Mouse (Mus musculus): ENCODE data around the gene Hbq1b. TPM values are rescaled to one million over a fixed set of nuclear protein-coding genes. Genes with fewer than 3 reads are reported as not detected.
"Not testable (repeated sequence)": the region's sequence is repeated elsewhere in the genome, so short reads cannot be mapped to it uniquely, and the experiment has no call there.

Hbq1b gene
- total RNA-seq, 2 experiments from 2014 or later, result 139 to 294 TPM

DNA sequence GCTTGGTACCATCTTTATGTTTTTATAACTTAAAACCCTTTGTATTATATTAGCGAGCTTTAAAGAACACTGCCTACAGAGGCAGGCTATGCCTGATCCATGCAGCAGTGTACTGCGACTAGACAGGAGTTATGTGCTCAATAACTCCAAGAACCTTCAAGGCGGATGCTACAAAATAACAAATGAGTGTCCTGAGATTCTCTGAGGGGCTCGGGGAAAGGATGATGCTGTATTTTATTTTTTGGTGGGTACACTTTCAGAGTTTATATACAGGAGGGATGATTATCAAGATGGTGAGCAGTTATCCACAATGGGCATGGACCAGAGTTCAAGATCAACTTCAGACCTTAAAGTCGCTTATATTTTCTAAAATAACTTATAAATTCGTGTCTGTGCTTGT lies 20.0 kb upstream of the Hbq1b start:
- ATAC-seq (replicated peaks; ENCODE audit: low FRiP score, poor library complexity, severe bottlenecking), result no peak

DNA sequence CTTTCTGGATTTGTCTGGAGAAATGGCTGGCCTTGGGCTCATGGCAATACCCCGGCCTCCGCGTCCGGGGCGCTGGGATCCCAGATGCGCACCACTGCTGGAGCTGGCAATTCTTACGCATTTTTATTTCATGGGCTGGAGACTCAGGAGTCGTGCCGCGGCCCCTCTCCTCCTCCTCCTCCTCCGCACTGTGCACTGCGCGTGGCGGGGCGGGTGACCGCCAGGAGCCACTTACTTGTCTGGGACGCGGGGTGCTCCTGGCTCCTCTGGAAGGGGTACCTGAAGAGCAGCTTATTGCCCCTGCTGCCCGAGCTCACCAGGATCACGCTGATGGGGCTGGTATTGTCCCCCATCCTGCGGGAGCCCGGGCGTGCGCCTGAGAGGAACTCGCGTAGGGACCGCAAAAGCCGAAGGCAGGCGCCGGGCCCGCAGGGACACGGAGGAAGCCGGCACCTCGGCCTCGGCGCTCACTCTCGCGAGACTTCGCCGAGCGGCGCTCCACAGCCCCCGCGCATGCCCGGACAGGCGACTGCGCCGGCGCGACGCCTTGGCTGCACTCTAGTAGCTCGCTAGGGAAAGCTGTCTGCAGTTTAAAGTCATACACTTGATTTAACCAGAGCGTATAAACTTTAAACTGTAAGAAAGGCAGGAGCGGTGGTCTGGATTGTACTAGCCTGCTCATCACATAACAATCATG lies 19.4 kb upstream of the Hbq1b start, which contains the start of gene Nprl3:
Gene Nprl3, minus strand, starts transcription at position 520 of the 697 bp plus-strand sequence.
- ATAC-seq (replicated peaks; ENCODE audit: low FRiP score, poor library complexity, severe bottlenecking), result peak; percentile 54

DNA sequence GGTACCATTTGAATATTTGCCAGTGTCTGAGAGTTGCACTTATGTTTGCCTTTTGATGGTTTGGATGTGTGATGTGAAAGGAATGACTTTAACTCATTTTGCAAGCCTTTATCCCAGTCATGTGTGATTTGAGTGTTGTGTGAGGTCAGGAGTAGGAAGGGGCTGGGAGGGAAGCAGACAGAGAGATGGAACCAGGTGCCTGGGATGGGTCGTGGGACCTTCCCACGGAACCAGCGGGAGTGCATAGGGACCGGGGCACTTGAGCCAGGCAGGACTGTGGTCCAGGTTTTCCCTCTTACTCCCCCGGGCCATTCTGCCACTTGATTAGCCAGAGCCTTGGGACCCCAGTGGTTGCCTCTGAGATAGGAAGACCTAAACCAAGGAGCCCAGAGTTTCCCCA lies 18.8 kb upstream of the Hbq1b start:
- peak; percentile 17 for ATAC-seq (replicated peaks; ENCODE audit: low FRiP score, poor library complexity, severe bottlenecking)

DNA sequence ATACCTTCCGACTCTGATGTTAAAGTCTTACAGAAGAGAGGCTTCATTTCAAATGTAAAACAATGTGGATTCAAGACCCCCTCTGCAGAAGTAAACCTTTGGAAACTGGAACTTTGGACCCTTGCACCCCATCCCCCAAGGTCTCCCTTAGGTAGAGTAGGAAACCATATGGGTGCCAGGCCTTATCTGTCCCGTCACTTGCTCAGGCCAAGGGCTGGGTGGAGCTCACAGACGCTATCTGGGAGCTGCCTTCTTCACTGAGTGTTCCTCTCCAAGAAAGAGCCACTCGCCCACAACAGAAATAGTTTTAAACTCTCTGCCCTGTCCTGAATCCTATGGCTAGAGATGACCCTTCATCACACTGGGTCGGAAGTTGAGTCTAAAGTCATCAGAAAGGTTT lies 17.8 kb upstream of the Hbq1b start:
- ATAC-seq (replicated peaks; ENCODE audit: low FRiP score, poor library complexity, severe bottlenecking), result peak; percentile 66

DNA sequence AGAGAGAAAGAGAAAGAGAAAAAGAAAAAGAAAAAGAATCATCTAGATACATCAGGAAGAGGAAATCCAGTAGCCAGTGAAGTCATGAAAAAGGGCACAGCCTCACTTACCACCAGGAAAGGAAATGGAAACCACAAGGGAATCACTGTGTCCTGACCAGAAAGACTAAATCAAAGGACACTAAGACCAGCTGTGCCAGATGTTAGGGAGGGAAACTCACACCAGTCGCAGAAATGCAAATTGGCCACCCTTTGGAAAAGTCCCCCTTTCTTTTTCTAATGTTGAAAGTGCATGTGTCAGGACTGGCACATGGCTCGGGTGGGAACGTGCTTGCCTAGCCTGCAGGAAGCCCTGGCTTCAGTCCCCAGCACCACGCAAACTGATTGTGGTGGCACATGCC lies 15.6 kb upstream of the Hbq1b start:
- no peak for ATAC-seq (replicated peaks; ENCODE audit: low FRiP score, poor library complexity, severe bottlenecking)

DNA sequence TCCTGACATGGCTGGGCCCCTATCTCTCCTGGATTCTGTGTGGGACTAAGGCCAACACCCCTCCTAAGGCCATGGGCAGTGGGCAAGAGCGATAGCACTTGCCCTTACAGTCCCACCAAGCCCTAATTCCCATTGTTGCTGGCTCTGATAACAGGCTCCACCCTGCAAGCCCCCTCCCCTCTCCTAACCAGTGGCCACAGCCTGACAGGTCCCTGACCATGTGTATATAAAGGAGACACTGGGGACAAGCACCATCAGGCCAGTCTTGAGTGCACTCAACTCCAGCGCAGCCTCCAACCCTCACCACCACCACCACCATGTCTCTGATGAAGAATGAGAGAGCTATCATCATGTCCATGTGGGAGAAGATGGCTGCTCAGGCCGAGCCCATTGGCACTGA lies 10.4 kb upstream of the Hbq1b start, which contains the start of gene Hba-x:
Gene Hba-x, plus strand, starts transcription at position 54 of the 400 bp plus-strand sequence.
- ATAC-seq (replicated peaks; ENCODE audit: low FRiP score, poor library complexity, severe bottlenecking), result no peak

DNA sequence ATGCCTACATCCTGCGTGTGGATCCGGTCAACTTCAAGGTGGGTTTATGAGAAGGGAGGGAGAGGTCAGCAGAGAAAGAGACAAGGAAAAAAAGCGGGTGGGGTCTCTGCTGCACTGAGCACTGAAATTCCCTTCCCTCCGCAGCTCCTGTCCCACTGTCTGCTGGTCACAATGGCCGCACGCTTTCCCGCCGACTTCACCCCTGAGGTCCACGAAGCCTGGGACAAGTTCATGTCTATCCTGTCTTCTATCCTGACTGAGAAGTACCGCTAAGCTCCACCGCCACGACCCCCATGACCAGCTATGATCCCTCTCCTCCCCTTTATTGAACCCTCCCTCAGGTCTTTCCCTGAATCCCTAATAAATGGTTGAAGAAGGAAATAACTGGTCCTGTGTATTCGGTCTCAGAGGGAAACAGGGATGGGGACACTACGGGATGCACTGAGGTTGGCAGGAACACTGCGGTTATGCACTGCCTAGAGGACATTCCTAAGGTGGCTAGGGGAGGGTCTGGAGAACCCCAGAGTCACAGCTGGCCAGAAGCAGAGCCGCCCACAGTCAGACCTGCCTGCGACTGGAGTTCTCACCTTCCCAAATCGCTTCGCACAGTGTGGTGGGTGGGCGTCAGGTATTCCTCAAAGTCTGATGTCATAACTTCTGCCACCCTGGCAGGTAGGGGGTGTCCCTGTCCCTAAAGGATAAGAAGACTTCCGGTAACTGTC lies 8.9 kb upstream of the Hbq1b start:
- no peak for ATAC-seq (replicated peaks; ENCODE audit: low FRiP score, poor library complexity, severe bottlenecking)

DNA sequence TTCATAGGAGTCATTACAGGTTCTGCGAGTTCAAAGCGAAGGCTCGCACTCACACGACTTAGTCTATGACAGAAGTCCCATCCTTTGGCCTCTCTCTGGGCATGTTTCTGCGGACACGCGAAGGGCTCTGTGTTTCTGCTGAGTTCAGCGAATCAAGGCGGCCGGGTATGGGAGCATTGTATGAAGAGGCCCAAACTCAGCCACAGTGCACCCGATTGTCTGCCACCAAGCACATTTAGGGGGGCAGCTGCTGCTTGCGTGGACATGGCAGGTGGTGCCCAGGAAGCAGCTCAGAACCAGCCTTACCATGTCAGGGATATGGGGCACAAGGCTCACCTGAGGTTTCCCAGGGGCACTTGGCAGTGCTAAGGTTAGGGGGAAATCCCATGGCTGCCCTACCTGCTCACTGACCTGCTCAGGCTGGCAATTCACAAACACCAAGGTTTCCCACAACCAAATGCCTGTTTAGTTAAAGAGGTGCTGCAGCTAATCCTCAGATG lies 8.3 kb upstream of the Hbq1b start:
- ATAC-seq (replicated peaks; ENCODE audit: low FRiP score, poor library complexity, severe bottlenecking), result no peak

DNA sequence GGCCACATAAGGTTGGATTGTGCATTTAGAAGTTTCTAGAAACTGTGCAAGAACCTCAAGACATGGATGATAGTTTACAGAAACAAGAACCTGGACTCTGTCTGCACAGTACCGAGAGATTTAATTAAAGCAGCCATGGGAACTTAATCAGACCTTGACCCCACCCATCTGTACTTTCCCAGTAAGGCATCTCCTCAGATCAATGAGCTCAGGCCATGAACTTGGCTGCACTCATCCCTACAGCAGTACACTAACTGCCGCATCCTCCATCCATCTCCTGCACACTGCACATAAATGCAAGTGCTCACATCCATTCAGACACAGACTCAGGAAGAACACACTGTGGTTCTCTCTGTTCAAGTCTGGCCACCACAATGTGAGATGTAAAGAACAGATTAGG lies 6.1 kb upstream of the Hbq1b start:
- ATAC-seq (replicated peaks; ENCODE audit: low FRiP score, poor library complexity, severe bottlenecking), result no peak

DNA sequence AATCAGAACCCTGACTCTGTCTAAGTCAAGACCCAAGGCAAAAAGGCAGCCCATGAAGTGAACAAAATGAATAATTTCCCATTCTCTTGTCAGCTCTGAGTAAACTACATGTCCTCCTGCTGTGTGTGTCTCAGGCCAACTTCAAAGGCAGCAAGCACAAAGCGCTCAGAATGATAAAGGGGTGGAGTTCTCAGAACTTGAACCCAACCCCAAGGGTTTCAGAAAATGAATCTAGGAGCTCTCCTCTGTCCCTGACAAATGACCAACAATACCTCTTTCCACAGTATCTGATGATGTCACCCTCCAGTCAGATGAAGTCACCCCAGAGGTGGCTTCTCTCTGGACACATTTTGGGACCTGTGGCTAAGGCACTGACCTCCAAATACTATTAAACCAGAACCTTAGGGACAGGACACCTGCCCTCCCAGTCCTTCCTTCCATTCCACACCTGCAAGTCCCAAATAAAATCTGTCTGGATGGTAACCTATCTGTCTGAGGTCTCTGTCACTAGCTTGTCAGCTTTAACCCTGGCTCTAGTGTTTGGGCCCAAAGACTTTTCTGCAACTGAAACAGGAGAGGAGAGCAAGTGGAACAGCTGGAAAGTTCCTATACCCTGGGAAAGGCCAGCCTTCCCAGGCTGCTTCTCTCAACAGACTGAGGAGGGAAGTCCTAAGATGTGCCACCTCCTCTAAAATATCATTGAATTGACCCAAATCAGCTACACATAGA lies 5.2 kb upstream of the Hbq1b start:
- no peak for ATAC-seq (replicated peaks; ENCODE audit: low FRiP score, poor library complexity, severe bottlenecking)

DNA sequence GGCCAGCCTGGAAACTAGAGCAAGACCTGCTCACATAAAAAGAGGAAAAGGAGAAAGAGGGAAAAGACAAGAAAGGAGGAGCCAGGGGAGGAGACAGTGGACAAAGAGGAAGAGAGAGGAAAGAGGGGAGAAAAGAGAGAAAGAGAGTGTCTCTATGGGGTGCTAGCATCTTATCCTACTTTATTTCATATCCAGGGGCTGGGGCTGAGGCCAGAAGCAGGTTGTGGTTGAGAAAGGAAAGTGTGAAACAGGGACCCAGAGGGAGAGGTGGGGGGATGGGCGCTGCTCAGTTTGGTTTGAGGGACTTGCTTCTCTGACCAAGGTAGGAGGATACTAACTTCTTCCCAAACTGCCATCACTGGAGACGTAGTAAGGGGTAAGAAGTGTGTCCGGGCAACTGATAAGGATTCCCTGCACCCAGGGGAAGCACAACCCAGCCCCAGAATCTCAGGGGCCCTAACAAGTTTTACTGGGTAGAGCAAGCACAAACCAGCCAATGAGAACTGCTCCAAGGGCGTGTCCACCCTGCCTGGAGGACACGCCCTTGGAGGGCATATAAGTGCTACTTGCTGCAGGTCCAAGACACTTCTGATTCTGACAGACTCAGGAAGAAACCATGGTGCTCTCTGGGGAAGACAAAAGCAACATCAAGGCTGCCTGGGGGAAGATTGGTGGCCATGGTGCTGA lies 3.5 kb upstream of the Hbq1b start, which contains the start of gene Hba-a1:
Gene Hba-a1, plus strand, starts transcription at position 421 of the 687 bp plus-strand sequence.
- peak; percentile 41 for ATAC-seq (replicated peaks; ENCODE audit: low FRiP score, poor library complexity, severe bottlenecking)

DNA sequence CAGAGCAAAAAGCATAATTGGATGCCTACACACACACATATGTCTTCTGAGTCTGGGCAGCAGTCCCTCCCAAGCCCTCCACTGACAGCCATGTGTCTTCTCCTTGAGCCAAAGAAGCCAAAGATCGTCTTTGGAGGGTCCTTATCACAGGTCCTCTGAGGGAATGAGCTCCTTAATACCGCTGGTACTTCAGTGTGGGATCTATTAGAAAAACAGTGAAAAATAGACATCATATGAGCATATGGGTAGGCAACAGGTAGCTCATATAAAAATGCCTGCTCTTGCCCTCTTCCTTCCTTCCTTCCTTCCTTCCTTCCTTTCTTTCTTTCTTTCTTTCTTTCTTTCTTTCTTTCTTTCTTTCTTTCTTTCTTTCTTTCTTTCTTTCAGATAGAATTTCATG lies 2.2 kb upstream of the Hbq1b start:
- ATAC-seq (replicated peaks; ENCODE audit: low FRiP score, poor library complexity, severe bottlenecking), result peak; percentile 25

DNA sequence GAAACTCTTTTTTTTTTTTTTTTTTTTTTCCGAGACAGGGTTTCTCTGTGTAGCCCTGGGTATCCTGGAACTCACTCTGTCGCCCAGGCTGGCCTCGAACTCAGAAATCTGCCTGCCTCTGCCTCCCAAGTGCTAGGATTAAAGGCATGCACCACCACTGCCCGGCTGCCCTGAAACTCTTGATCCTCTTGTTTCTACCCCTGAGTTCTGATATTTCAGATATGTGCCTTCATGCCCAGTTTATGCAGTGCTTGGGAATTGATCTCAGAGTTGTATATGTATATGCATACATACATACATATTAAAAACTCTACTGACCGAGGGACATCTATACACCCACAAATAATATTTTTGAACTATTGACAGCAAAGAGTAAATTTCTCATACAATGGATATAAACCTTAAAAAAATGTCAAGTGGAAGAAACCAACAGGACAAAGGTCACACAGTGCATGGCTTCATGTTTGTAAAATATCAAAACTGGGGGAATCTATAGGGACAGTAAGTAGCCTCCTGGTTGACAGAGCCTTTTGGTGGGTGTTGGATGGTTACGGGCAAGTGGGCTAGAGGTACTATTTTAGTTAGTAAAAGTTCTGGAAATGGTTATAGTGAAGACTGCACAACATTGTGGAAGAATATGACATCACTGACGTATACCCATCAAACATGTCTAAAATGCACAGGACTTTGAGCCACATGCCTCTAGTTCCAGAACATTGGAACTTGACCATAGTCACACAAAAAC lies 1.6 kb upstream of the Hbq1b start:
- peak; percentile 25 for ATAC-seq (replicated peaks; ENCODE audit: low FRiP score, poor library complexity, severe bottlenecking)

DNA sequence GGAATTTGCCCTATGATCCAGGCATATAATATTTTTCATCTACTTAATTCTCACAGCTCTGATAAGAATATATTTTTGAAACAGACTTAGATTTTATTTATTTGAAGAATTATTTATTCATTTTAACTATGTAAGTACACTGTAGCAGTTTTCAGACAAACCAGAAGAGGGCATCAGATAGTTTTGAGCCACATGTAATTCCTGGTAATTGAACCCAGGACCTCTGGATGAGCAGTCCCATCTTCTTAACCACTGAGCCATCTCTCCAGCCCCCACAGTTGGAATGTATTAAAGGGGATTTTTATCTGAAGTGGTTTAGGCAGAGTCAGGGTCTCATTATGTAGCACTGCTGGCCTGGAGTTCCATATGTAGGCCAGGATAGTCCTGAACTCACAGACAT lies 878 bp upstream of the Hbq1b start:
- ATAC-seq (replicated peaks; ENCODE audit: low FRiP score, poor library complexity, severe bottlenecking), result not testable (repeated sequence)

DNA sequence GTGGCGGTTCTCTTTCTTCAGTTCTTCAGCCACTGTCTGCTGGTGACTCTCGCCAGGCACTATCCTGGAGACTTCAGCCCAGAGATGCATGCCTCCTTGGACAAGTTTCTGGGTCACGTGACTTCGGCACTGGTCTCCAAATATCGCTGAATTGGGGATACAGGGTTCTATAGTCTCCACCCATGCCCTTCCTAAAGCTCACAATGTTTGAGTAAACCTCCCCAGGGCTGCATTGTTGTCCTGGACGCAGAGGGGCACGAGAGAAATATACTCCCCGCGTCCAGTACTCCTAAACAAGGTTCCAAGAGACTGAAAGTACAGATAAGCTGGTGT lies 694 bp downstream of the Hbq1b start:
- ATAC-seq (replicated peaks; ENCODE audit: low FRiP score, poor library complexity, severe bottlenecking), result no peak

DNA sequence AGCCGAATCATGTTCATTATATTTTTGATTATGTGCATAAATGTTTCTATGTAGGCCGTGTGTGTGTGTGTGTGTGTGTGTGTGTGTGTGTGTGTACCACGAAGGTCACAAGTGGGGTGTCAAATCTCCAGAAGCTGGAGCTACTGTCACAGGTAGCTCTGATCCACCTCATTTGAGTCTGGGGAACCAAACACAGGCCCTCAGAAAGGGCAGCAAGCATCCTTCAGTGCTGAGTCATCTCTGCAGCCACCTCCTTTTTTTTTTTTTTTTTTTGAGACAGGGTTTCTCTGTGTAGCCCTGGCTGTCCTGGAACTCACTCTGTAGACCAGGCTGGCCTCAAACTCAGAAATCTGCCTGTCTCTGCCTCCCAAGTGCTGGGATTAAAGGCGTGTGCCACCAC lies 6.1 kb downstream of the Hbq1b start:
- ATAC-seq (replicated peaks; ENCODE audit: low FRiP score, poor library complexity, severe bottlenecking), result not testable (repeated sequence)

DNA sequence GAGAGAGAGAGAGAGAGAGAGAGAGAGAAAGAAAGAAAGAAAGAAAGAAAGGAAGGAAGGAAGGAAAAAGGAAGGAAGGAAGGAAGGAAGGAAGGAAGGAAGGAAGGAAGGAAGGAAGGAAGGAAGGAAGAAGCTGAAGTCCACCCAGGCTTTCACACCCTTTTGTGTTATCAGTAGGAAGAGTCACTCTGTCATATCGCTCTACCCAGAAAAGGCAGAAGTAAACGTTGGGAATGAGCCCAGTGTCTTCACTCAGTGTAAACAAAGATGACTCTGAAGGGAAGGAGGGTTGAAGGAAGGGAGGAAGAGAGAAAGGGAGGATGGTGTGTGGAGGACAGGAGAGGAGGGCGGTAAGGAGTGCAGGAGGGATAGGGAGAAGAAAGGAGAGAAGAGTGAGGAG lies 6.7 kb downstream of the Hbq1b start:
- ATAC-seq (replicated peaks; ENCODE audit: low FRiP score, poor library complexity, severe bottlenecking), result peak; percentile 17

DNA sequence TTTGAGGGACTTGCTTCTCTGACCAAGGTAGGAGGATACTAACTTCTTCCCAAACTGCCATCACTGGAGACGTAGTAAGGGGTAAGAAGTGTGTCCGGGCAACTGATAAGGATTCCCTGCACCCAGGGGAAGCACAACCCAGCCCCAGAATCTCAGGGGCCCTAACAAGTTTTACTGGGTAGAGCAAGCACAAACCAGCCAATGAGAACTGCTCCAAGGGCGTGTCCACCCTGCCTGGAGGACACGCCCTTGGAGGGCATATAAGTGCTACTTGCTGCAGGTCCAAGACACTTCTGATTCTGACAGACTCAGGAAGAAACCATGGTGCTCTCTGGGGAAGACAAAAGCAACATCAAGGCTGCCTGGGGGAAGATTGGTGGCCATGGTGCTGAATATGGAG lies 9.4 kb downstream of the Hbq1b start, which contains the start of gene Hba-a2:
Gene Hba-a2, plus strand, starts transcription at position 287 of the 400 bp plus-strand sequence.
- ATAC-seq (replicated peaks; ENCODE audit: low FRiP score, poor library complexity, severe bottlenecking), result peak; percentile 46

DNA sequence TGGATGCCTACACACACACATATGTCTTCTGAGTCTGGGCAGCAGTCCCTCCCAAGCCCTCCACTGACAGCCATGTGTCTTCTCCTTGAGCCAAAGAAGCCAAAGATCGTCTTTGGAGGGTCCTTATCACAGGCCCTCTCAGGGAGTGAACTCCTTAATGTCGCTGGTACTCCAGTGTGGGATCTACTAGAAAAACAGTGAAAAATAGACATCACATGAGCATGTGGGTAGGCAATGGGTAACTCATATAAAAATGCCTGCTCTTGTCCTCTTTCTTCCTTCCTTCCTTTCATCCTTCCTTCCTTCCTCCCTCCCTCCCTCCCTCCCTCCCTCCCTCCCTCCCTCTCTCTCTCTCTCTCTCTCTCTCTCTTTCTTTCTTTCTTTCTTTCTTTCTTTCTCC lies 10.7 kb downstream of the Hbq1b start:
- peak; percentile 21 for ATAC-seq (replicated peaks; ENCODE audit: low FRiP score, poor library complexity, severe bottlenecking)
